Comparison of ENCODE assay signal across 13 mouse cellular contexts in genomic region chr12:100728646-100729485, GRCm38 (mm10). TPM values are rescaled to one million over a fixed set of nuclear protein-coding genes. Genes with fewer than 3 reads are reported as not detected.
A peak's percentile ranks its signal among the peaks of the same experiment; 100 is the strongest.
DNase-seq lines count a peak whose midpoint lies in the region; ATAC-seq lines count a peak whose summit lies in the region.
"Had no signal": no experiment of that assay in that cellular context is flagged by ENCODE, and none has a peak within 500 bp of the region (broad histone marks: within the 10 kb centered on the region; RNA-seq: fewer than 3 reads in every experiment).

No protein-coding gene starts in this region.

- no peaks in the 10 kb centered on the region for H3K36me3 ChIP-seq in liver, embryonic 13.5 days
- no peaks in the 10 kb centered on the region for H3K36me3 ChIP-seq in midbrain, embryonic 16.5 days (ENCODE audit: control insufficient read depth, insufficient read depth, low read length)
- H3K36me3 ChIP-seq: embryonic facial prominence, embryonic 12.5 days; kidney, embryonic 15.5 days; limb, embryonic 12.5 days had no signal

- no peak overlapping the region for H3K4me3 ChIP-seq in liver, embryonic 13.5 days (replicated peaks)
- no peak overlapping the region for H3K4me3 ChIP-seq in midbrain, embryonic 16.5 days (ENCODE audit: low read depth, low read length)
- H3K4me3 ChIP-seq: embryonic facial prominence, embryonic 12.5 days; kidney, embryonic 15.5 days; limb, embryonic 12.5 days; myocyte had no signal

- H3K4me2 ChIP-seq in liver, embryonic 13.5 days = peak overlapping the region; percentile 51
- H3K4me2 ChIP-seq in midbrain, embryonic 16.5 days (ENCODE audit: low read length) = no peak overlapping the region
- H3K4me2 ChIP-seq: embryonic facial prominence, embryonic 12.5 days; kidney, embryonic 15.5 days; limb, embryonic 12.5 days had no signal

- H3K27me3 ChIP-seq in liver, embryonic 13.5 days = no peaks in the 10 kb centered on the region
- no peaks in the 10 kb centered on the region; the same call in 1 of the 2 replicates for H3K27me3 ChIP-seq in midbrain, embryonic 16.5 days (ENCODE audit: control insufficient read depth, insufficient read depth, low read depth, low read length)
- H3K27me3 ChIP-seq: embryonic facial prominence, embryonic 12.5 days; kidney, embryonic 15.5 days; limb, embryonic 12.5 days had no signal

- 0 out of 2 replicates have a peak overlapping the region, but pooled peaks have one; percentile 29 for H3K9ac ChIP-seq in liver, embryonic 13.5 days
- no peak overlapping the region for H3K9ac ChIP-seq in midbrain, embryonic 16.5 days (ENCODE audit: low read depth, low read length)
- H3K9ac ChIP-seq: embryonic facial prominence, embryonic 12.5 days; kidney, embryonic 15.5 days; limb, embryonic 12.5 days had no signal

- H3K27ac ChIP-seq in liver, embryonic 13.5 days = peak overlapping the region; percentile 29
- no peak overlapping the region for H3K27ac ChIP-seq in midbrain, embryonic 16.5 days (ENCODE audit: low read length)
- H3K27ac ChIP-seq: embryonic facial prominence, embryonic 12.5 days; kidney, embryonic 15.5 days; limb, embryonic 12.5 days had no signal

- H3K4me1 ChIP-seq in liver, embryonic 13.5 days (replicated peaks) = peaks cover 18% of the 10 kb centered on the region
- H3K4me1 ChIP-seq in midbrain, embryonic 16.5 days (ENCODE audit: control insufficient read depth, insufficient read depth, low read length) = peaks cover 2% of the 10 kb centered on the region

- ATAC-seq in liver, embryonic 13.5 days (ENCODE audit: low read depth) = no peak
- ATAC-seq in midbrain, embryonic 16.5 days = no peak
- no peak for ATAC-seq in cerebellum, adult (ENCODE audit: insufficient number of reproducible peaks, low FRiP score, low TSS enrichment)

- no peaks in the 10 kb centered on the region for H3K9me3 ChIP-seq in liver, embryonic 13.5 days (replicated peaks)
- no peaks in the 10 kb centered on the region for H3K9me3 ChIP-seq in midbrain, embryonic 16.5 days (replicated peaks; ENCODE audit: control insufficient read depth, low read length, poor library complexity, severe bottlenecking)
- H3K9me3 ChIP-seq: embryonic facial prominence, embryonic 12.5 days; kidney, embryonic 15.5 days; limb, embryonic 12.5 days had no signal

- 23% methylated on average over 14 of the region's 14 CpGs for WGBS in liver, embryonic 13.5 days (ENCODE audit: insufficient replicate concordance)
- 77% methylated on average over 14 of the region's 14 CpGs for WGBS in midbrain, embryonic 16.5 days

- DNase-seq in right cerebral cortex, adult 18-20 months = peak; percentile 24
- DNase-seq in right cerebral cortex, postnatal 4 days = no peak
- DNase-seq in liver, embryonic 13.5 days = no peak
- peak; percentile 35 to 47 for DNase-seq in natural killer cell, adult 2 months (ENCODE audit: low spot score in 2 of 2)
- no peak for DNase-seq in left cerebral cortex, adult 8-10 months (ENCODE audit: low spot score in 2 of 2)
- no peak for DNase-seq in cerebellum, postnatal 36 days
- DNase-seq: adrenal gland, postnatal 36 days had no signal

RNA-seq across cellular contexts. Expression of gene Rps6ka5, which starts 2.1 kb away (rescaled TPM):
- polyA plus RNA-seq in liver, embryonic 13.5 days (2015; fragmentation: Nextera tagmentation; extraction: Ambion mirVana) = 1.4 and 1.6 TPM in 2 replicates
- 6.8 and 7.0 TPM in 2 replicates for polyA plus RNA-seq in midbrain, embryonic 16.5 days (2015; fragmentation: Nextera tagmentation; extraction: Ambion mirVana)
- total RNA-seq in left cerebral cortex, adult 8-10 months (2022) = 10 to 100 TPM; 30.8 to 38.6 (median 34.8) TPM

RNA-seq across cellular contexts. Expression of gene Dglucy, which starts 50.0 kb away (rescaled TPM):
- polyA plus RNA-seq in liver, embryonic 13.5 days (2015; fragmentation: Nextera tagmentation; extraction: Ambion mirVana) = 0.67 and 0.93 TPM in 2 replicates
- 2.2 and 2.9 TPM in 2 replicates for polyA plus RNA-seq in midbrain, embryonic 16.5 days (2015; fragmentation: Nextera tagmentation; extraction: Ambion mirVana)
- 10 to 100 TPM; 10.5 to 14.1 (median 12.7) TPM for total RNA-seq in left cerebral cortex, adult 8-10 months (2022)

Comparison
In these comparisons a context has a peak if more than half of its experiments do, and no peak if none do; other contexts are left out.
1. DNase-seq: peak in right cerebral cortex, adult 18-20 months (single experiment) and natural killer cell, adult 2 months (2 of 2); none in right cerebral cortex, postnatal 4 days (single experiment), liver, embryonic 13.5 days (single experiment), left cerebral cortex, adult 8-10 months (0 of 2) and cerebellum, postnatal 36 days (0 of 2).